Mouse (Mus musculus): Measurements from ENCODE around the gene Psmd12. TPM values are rescaled to one million over a fixed set of nuclear protein-coding genes. Genes with fewer than 3 reads are reported as not detected.

Psmd12 gene
- polyA plus RNA-seq, 1 experiment from 2014 or later = 178 TPM

DNA sequence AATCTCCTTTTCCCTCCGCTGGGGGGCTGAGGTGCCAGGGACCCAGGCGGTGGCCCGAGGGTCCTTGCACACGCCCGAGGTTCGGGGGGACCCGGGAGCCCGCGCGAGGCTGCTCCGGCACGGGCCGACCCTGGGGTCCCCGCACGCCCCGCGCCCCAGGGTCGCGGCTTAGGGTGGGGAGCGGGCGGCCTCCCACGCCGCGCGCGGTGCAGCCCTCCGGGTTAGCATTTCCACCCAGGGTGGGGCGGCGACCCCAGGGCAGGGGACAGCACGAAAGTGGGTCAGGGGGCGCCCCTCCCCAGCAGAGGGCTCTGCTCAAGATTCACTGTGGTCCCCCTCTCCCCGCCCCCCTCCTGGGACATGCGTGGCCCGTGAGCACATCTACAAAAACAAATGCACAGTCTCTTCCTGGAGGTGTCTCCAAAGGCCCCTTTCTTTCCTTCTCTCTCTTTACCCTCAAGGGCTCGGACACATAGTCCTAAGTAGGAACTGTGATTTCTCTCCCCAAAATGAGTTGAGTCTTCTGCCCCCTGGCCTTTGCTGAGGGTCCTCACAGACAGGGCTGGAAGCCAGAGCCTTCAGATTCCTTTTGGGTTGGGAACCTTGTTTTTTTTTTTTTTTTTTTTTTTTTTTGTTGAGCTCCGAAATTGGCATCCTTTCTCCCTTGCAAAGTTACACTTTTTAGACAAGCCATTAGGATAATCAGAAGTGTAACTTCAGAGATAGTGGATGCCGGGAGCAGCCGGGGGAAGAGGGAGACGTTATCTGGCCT is 69.1 kb downstream of the Psmd12 start:
- Histone ChIP-seq H3K4me3 (peak overlapping the region; percentile 97), H3K4me1 (peaks cover 10% of the 10 kb centered on the region; the same call in 1 of the 2 replicates), H3K27me3 (peaks cover 4% of the 10 kb centered on the region; the same call in 1 of the 2 replicates), H3K4me2 (replicated peaks) (peak overlapping the region; percentile 98), H3K27ac (peak overlapping the region; percentile 78), H3K9ac (peak overlapping the region; percentile 93), H3K9me3 (no peaks in the 10 kb centered on the region), H3K36me3 (peaks cover 31% of the 10 kb centered on the region)
- ATAC-seq (ENCODE audit: low FRiP score, low read depth) = peak; percentile 34; the same call in 1 of the 2 replicates
- WGBS = 6% methylated on average over 36 of the region's 39 CpGs

Other genes with a start within 250 kb of the Psmd12 start
- 39.4 and 40.5 TPM in 2 replicates for gene Pitpnc1, start 8.8 kb upstream of the Psmd12 start, polyA plus RNA-seq (2015; fragmentation: Nextera tagmentation; extraction: Ambion mirVana)
- 19.2 and 22.0 TPM in 2 replicates for gene Helz, start 68.4 kb downstream of the Psmd12 start, polyA plus RNA-seq (2015; fragmentation: Nextera tagmentation; extraction: Ambion mirVana)
- 7.1 and 8.8 TPM in 2 replicates for gene Cacng1, start 237.0 kb downstream of the Psmd12 start, polyA plus RNA-seq (2015; fragmentation: Nextera tagmentation; extraction: Ambion mirVana)

Measured in limb, embryonic 13.5 days (tissue).